Mouse (Mus musculus) T-helper 1 cell (primary cell): ENCODE measurements around the gene Rabgap1.
"Not testable (repeated sequence)": the region's sequence is repeated elsewhere in the genome, so short reads cannot be mapped to it uniquely, and the experiment has no call there.

ENCODE experiments used
- in situ Hi-C: fragments of 300-600 bp; cut with MboI, MseI; formaldehyde crosslinking; loops from one replicate; pipeline ENCODE4 v1.15.1; 2025; ENCODE audit warnings: high pct_unique_total_duplicates

The Rabgap1 gene

DNA sequence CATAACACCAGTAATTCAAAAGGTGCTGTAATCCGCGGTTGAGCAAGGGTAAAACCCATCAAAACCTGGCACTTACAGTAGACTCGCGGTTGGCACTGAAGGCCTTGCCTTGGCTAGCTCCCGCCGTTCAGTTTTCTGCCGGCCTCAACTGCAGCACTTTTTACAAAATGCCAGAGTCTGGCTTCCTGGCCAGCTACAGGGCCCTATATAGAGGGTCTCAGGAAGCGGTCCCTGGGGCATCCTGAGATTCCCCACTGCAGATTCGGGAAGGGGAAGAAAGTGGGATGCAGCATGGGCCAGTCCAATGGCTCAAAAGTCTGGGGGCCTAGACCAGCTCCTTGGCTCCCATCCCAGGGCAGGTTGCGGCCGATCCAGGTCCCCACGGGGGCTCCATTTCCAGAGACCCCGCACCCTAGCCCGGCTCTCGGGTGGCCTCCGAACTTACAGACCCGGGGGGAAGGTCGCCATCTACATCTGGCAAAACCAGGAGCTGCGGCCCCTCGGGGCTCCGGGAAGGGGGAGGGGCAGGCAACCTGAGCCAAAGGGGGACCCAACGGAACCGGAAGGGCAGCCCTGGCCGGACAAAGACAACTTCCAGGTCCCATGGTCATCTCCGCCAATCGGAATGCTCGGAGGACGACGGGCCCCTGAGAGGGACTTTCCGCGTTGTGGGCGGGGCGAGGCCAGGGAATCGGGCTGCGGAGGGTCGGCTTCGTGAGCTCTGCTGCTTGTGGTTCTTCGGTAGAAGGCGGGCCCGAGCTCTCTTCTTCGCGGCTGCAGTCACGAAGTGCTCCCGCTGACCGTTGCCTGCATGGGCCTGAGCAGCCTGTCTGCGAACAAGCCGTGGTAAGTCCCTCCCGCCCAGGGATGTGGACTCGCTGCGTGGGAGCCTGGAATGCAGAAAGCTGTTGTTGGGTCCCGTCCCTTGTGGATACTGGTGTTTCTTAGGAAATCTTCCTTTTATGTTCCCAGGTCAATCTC lies at the start of gene Rabgap1, which contains the start of the genes Zbtb26 and Zbtb6:
TSS of gene Rabgap1 (plus strand) at position 669 of the 981 bp plus-strand sequence.
TSS of gene Zbtb26 (minus strand) at position 525 of the 981 bp plus-strand sequence.
TSS of gene Zbtb6 (minus strand) at position 561 of the 981 bp plus-strand sequence.
- in situ Hi-C loops = loop anchor here (25.0 kb wide), 1 partner anchor 1494 kb away; the partner anchor contains the start of genes Nr6a1 and Olfml2a

- in situ Hi-C loops = no loop called here
Observed at GRCm38 (mm10) chr2:37395539-37395938, 47.5 kb upstream of the Rabgap1 start.

DNA sequence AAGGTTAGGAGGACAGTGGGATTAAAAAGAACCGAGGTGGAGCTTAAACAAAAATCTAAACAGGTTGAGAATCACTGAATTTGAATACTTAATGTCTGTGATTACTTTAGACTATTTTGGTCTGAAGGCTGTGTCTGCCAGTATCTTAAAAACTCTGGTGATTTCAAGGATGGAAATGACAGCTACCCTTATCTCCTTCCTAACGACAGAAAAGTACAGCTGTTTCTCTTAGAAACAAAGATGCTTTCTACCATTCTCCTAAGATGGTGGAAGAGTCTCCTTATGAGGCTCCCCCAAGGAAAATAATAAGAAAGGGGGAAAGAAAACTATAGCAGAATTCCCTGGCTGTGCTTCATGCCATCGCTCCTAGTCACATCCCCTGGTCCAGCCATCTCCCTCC lies 21.2 kb upstream of the Rabgap1 start:
- in situ Hi-C loops = no loop called here

DNA sequence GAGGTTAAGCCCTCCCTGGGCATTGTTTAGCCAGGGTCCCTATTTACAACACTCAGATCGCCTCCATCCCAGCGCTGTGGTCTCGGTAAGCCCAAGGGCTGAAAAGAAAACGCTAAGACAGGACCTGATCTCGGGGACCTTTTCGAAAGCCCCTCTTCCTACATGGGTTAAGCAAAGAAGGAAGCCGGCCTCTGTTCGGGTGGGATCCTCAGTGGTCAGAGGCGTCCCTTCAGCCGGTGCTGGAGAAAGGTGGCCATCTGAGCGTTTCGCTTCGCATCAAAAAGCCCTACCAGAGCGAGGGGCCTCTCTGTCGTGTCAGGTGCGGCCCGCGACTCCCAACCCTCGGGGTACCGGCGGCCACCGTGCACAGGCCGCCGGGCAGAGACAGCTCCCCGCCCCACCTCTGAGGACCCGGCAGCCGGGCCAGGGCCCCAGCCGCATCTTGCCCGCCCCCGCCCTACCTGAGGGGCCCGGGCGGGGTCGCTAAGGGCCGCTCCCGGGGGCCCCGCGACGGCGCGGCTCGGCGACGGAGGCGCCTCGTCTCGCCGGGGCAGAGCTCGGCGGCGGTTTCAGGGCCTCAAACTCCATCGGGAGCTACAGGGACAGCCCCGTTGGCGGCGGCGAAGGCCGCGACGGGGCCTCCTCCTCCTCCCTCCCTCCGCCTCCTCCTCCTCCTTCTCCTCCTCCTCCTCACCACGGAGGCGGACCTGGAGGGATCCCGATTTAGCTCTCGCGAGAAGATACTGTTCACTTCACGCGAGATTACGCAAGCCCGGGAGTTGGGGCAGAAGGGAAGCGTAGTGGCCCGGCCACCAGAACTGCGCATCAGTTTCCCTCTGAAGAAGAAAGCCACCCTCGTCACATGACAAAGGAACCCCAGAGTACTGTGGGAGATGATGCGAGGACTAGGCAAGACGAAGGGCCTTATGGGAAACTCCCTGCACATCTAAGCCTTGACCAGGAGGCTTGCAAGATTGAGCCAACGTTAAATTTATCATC lies 20.5 kb upstream of the Rabgap1 start, which contains the start of gene Rc3h2:
TSS of gene Rc3h2 (minus strand) at position 598 of the 999 bp plus-strand sequence.
- in situ Hi-C loops = no loop called here

DNA sequence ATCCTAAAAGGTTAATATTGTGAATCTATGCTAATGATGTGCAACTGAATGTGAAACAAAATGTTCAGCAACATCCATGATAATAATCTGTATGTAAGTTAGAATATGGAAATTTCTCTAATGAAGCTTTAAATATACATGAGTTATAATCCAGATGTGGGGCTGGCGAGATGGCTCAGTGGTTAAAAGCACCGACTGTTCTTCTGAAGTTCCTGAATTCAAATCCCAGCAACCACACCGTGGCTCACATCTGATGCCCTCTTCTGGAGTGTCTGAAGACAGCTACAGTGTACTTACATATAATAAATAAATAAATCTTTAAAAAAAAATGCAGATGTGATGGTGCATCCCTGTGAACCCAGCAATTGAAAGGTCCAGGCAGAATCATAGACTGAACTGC lies 19.4 kb upstream of the Rabgap1 start:
- in situ Hi-C loops = no loop called here

DNA sequence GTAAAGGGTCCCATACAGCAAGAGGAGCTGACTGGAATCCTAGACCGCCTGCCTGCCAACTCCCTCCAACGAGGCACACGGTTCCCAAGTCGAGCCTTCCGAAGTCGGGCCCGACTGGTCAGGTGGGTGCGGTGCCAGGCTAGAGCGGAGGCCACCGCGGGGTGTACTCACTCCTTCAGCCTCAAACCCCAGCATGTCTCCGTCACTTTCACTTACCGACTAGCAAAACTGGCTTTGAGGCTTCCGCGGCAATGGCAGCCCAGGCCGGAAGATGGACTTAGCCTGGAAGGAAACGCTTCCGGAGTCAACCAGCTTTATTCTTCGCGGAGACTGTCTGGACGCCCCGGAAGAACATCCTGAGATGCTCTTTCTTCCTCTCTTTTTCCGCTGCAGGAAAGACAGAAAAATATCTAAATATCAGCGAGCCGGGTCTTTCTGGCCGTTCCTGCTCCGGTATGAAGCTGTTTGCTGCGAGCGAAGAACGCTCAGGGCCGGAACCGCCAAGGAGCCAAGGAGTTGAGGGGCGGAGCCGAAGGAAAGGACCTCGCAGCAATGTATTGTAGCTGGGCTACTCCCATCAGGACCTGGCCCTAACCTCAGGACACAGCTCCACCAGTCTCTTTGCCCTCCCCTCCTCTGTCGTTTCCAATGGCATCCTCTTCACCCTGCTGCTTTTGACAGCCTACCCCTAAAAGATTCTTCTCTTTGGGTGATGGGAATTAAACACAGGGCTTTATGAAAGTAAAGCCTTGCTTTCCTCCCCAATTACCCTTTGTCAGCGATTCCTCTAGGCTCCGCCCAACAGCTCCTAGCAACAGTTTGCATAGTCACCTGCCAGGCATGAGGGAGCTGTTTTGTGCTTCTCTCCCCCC lies 12.2 kb upstream of the Rabgap1 start:
- in situ Hi-C loops = loop anchor here (25.0 kb wide), 1 partner anchor 1506 kb away; the partner anchor contains the start of genes Nr6a1 and Olfml2a

- in situ Hi-C loops = loop anchor here (25.0 kb wide), 1 partner anchor 1506 kb away; the partner anchor contains the start of genes Nr6a1 and Olfml2a
Observed at GRCm38 (mm10) chr2:37431609-37432008, 11.5 kb upstream of the Rabgap1 start.

DNA sequence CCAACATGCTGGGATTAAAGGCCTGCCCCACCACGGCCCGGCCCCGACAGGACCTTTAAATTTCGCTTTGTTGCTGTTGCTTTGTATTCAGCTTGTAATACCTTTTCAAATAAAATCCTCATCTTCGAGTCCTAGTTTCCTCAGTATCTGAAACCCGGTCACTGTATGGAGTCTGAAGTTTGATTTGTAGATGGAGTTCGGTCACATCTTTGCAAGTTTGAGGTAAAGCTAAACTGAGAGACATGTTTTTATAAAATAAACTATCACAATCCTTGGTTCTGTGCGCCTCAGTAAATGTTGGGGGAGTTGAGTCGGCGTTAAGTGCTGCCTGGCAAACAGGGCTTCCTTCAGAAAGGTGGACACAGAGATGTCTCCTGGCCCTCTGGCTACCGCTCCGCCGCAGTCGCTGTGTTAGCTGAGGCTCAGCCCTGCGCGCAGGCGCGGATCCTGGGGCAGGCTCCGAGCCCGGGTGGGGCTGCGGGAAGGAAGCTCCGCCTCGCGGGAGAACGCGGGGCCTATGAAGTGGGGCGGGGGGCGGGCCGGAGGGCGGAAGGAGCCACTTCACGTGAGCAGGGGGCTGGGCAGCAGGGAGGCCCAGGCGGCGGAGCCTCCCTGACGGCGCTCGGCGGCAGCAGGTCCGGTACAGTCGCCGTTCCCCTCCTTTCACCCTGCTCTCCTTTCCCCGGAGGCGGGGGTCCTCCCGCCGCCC lies 8.7 kb downstream of the Rabgap1 start:
- in situ Hi-C loops = no loop called here

DNA sequence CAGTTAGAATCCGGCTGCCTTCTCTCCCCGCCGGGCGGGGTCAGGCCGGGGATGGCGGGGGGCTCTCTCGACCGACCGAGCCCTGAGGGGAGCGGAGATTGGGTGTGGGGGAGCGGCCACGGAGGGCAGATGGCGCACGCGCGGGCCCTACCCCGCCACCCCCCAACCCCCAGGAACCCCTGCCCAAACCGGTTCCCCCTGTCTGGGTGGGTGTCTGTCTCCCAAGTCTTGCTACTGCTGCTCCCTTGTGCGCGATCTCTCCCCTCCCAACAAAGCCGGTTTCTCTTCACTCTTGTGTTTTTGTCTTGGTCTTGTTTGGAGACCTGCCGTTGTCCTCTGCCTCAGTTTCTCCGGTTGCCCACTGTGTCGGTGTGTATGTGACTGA lies 9.3 kb downstream of the Rabgap1 start:
- in situ Hi-C loops = no loop called here

- in situ Hi-C loops = no loop called here
Observed at GRCm38 (mm10) chr2:37460707-37461106, 17.6 kb downstream of the Rabgap1 start.

- in situ Hi-C loops = no loop called here
Observed at GRCm38 (mm10) chr2:37466266-37466665, 23.2 kb downstream of the Rabgap1 start.

DNA sequence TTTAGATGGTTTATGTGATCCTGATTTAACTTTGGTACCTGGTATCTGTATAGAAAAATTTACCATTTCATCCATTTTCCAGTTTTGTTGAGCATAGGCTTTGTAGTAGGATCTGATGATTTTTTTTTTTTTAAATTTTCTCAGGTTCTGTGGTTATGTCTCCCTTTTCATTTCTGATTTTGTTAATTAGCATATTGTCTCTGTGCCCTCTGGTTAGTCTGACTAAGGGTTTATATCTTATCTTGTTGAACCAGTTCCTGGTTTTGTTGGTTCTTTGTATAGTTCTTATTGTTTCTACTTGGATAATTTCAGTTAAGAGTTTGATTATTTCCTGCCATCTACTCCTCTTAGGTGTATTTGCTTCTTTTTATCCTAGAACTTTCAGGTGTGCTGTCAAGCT lies 36.5 kb downstream of the Rabgap1 start:
- in situ Hi-C loops = loop anchor here (5.0 kb wide), 1 partner anchor 87 kb away; no protein-coding TSS in a partner anchor

GRCm38 (mm10) chr2:37480039-37480438 lies 37.0 kb downstream of the Rabgap1 start:
- in situ Hi-C loops = no loop called here

- in situ Hi-C loops = no loop called here
Observed at GRCm38 (mm10) chr2:37484165-37484564, 41.1 kb downstream of the Rabgap1 start.

DNA sequence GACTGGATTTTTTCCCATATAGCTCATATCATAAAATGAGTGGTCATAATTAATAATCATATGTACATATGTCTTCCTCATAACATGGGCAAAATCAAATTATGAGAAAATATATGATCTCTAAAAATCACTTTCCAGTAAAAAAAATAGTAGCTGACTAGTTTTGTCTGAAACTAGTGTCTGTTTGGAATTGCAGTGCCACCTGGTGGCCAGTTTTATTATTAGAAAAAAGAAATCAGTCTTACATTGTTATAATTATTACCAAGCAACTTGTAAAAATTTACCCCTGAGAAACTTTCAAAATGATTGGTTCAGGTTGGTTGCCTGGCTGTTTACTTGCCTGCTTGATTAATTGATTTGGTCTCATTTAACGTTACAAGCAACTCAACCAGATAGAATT lies 42.3 kb downstream of the Rabgap1 start:
- in situ Hi-C loops = no loop called here

DNA sequence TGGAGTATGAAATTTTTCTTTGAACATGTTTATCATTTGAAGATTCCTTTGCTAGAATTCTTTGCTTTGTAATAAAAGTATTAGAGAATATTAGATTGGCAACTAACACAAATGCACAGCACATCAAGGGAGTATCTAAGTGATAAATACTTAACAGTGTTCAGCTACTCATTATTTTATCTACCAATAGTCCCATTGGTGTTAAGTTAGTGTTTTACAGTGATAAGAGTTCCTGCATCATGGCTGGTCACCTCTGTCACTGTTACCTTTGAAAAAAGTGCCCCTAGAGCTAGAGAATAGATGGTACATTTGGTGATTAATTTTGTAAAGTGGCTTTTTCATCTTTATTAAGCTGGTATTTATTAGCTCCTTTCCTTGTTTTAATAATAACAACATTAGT lies 43.3 kb downstream of the Rabgap1 start:
- in situ Hi-C loops = no loop called here

- in situ Hi-C loops = no loop called here
Observed at GRCm38 (mm10) chr2:37488956-37489355, 45.9 kb downstream of the Rabgap1 start.

DNA sequence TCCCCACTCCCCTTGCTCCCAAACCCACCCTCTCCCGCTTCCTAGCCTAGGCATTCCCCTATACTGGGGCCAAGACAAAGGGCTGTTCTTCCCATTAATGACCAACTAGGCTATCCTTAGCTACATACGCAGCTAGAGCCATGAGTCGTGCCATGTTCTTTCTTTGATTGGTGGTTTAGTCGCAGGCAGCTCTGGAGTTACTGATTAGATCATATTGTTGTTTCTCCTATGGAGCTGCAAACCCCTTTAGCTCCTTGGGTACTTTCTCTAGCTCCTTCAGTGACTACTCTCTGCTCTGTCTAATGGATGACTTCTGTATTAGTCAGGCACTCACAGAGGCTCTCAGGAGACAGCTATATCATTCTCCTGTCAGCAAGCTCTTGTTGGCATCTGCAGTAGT lies 54.2 kb downstream of the Rabgap1 start:
- in situ Hi-C loops = no loop called here

DNA sequence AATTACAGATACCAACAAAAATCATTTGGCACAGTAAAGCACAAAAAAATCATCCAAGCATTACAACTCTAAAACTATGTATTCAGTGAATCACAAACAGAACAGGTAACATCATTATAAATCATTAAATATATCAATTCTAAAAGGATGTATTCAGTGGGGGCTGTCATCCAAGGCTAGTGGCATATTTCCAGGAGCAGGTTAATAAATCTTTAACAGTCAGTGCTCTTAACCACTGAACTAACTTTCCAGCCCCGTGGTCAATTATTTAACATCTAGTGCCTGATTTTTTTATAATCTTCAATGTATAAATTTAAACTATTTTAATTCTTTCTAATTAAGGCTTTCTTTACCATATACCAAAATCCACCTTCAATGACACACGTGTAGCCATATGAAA lies 62.8 kb downstream of the Rabgap1 start:
- in situ Hi-C loops = not testable (repeated sequence)
